Mouse (Mus musculus): ENCODE data around the gene Uhrf1bp1l. TPM values are rescaled to one million over a fixed set of nuclear protein-coding genes. Genes with fewer than 3 reads are reported as not detected.

Uhrf1bp1l gene
- polyA plus RNA-seq, 1 experiment from 2014 or later = 31.1 TPM

GRCm38 (mm10) chr10:89868211-89868610 is 123.4 kb downstream of the Uhrf1bp1l start:
- Histone ChIP-seq H3K9ac (no peak overlapping the region), H3K4me2 (no peak overlapping the region), H3K27me3 (no peaks in the 10 kb centered on the region), H3K9me3 (no peaks in the 10 kb centered on the region), H3K4me1 (replicated peaks) (peaks cover 8% of the 10 kb centered on the region; the same call in 1 of the 2 replicates), H3K4me3 (no peak overlapping the region), H3K36me3 (no peaks in the 10 kb centered on the region), H3K27ac (replicated peaks) (no peak overlapping the region)
- no peak for ATAC-seq (ENCODE audit: low FRiP score, low read depth)
- WGBS = 89% methylated on average over 4 of the region's 4 CpGs

- no peak overlapping the region for H3K4me3 ChIP-seq
- no peaks in the 10 kb centered on the region for H3K27me3 ChIP-seq
- H3K4me1 ChIP-seq (replicated peaks) = peaks cover 8% of the 10 kb centered on the region; the same call in 1 of the 2 replicates
- no peaks in the 10 kb centered on the region for H3K36me3 ChIP-seq
- no peak for ATAC-seq (ENCODE audit: low FRiP score, low read depth)
- no peak overlapping the region for H3K4me2 ChIP-seq
- H3K27ac ChIP-seq (replicated peaks) = no peak overlapping the region
- WGBS = 81% methylated on average over 3 of the region's 3 CpGs
- H3K9ac ChIP-seq = no peak overlapping the region
- H3K9me3 ChIP-seq = no peaks in the 10 kb centered on the region
Measured at GRCm38 (mm10) chr10:89868836-89869235, 124.0 kb downstream of the Uhrf1bp1l start.

Other genes with a start within 250 kb of the Uhrf1bp1l start
- not detected in 2 replicates for gene Nr1h4, start 211.4 kb upstream of the Uhrf1bp1l start, polyA plus RNA-seq (2015; fragmentation: Nextera tagmentation; extraction: Ambion mirVana)
- gene Slc17a8, start 123.7 kb upstream of the Uhrf1bp1l start, polyA plus RNA-seq (2015; fragmentation: Nextera tagmentation; extraction: Ambion mirVana) = 2.3 and 3.1 TPM in 2 replicates
- gene Scyl2, start 58.7 kb upstream of the Uhrf1bp1l start, polyA plus RNA-seq (2015; fragmentation: Nextera tagmentation; extraction: Ambion mirVana) = 7.5 and 8.5 TPM in 2 replicates
- gene Actr6, start 12.7 kb upstream of the Uhrf1bp1l start, polyA plus RNA-seq (2015; fragmentation: Nextera tagmentation; extraction: Ambion mirVana) = 46.5 and 51.6 TPM in 2 replicates
- gene Anks1b, start 128.5 kb downstream of the Uhrf1bp1l start, polyA plus RNA-seq (2015; fragmentation: Nextera tagmentation; extraction: Ambion mirVana) = 78.9 and 85.2 TPM in 2 replicates

All from hindbrain, embryonic 15.5 days (tissue).